In genomic region chr11:31362856-31363255, GRCm38 (mm10) we compare ENCODE assay signal across 11 mouse cellular contexts.
"Had no signal": no experiment of that assay in that cellular context is flagged by ENCODE, and none has a peak within 500 bp of the region (broad histone marks: within the 10 kb centered on the region; RNA-seq: fewer than 3 reads in every experiment).

No protein-coding gene starts in this region.

- H3K4me2 ChIP-seq: kidney, embryonic 15.5 days; limb, embryonic 13.5 days; liver, embryonic 15.5 days; lung, embryonic 14.5 days; midbrain, embryonic 12.5 days; neural tube, embryonic 13.5 days had no signal

- H3K4me3 ChIP-seq: kidney, embryonic 15.5 days; limb, embryonic 13.5 days; liver, embryonic 15.5 days; midbrain, embryonic 12.5 days; neural tube, embryonic 13.5 days had no signal

- H3K9me3 ChIP-seq: kidney, embryonic 15.5 days; limb, embryonic 13.5 days; liver, embryonic 15.5 days; midbrain, embryonic 12.5 days; neural tube, embryonic 13.5 days had no signal

- H3K9ac ChIP-seq: kidney, embryonic 15.5 days; limb, embryonic 13.5 days; liver, embryonic 15.5 days; lung, embryonic 14.5 days; midbrain, embryonic 12.5 days; neural tube, embryonic 13.5 days had no signal

- H3K4me1 ChIP-seq: liver, embryonic 15.5 days; midbrain, embryonic 12.5 days; neural tube, embryonic 13.5 days had no signal

- DNase-seq: retina, postnatal 1 day; right cerebral cortex, postnatal 4 days; spleen, adult 18-20 months; thymus, postnatal 4 days had no signal

- H3K27ac ChIP-seq: kidney, embryonic 15.5 days; limb, embryonic 13.5 days; liver, embryonic 15.5 days; midbrain, embryonic 12.5 days; neural tube, embryonic 13.5 days had no signal

- H3K36me3 ChIP-seq: kidney, embryonic 15.5 days; limb, embryonic 13.5 days; liver, embryonic 15.5 days; midbrain, embryonic 12.5 days; neural tube, embryonic 13.5 days had no signal

- ATAC-seq: midbrain, embryonic 16.5 days had no signal
